Mouse (Mus musculus) small intestine, adult 2 months (tissue): ENCODE results near the gene D16Ertd472e.

Source experiments
- CTCF ChIP-seq: fragments of 200-500 bp; IDR thresholded peaks from 2 replicates; pipeline ENCODE4 v1.5.1; 2012; ENCODE audit warnings: low read depth, mild to moderate bottlenecking, control low read depth, inconsistent platforms, low read length, moderate library complexity, mixed read lengths; ENCODE audit not compliant: insufficient replicate concordance, insufficient read length; ENCODE audit errors: extremely low read depth
- POLR2A ChIP-seq: fragments of 200-500 bp; IDR thresholded peaks from 2 replicates; pipeline ENCODE4 v1.6.1; 2012; ENCODE audit warnings: low read depth, mild to moderate bottlenecking, control low read depth, inconsistent platforms, low read length, moderate library complexity

DNA sequence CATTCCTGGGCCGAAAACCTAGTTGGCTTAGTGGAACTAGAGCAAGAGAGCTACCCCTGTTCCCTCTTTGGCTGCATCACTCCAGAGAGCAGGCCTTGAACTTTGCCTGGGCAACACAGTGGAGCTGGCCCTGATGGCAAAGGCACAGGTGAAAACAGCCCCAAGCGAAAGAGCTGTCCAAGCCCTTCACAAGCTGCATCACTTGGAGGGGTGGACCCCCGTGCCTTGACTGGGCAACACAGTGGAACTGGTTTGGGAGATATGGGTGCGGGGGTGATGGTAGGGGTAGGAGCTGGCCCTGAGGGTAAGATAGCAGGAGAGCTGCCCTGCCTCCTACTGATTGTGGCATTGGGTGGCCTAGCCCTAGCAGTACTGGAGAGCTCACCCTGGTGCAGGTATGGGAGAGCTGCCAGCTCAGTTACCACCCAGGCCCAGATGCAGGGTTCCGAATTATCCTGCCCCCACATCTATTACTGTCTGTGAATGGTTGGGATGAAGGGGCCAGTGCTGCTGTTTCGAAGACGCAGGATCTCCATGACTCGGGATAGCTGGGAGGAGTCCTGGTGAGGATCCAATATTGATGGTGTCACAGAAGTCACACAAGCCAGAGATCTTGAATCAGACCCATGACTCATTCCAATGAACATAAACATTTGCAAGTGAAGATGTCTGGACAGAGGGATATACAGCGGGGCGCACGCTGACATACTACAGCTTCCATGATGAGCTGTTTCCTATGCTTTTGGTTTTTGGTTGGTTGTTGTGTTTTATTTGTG, 41.4 kb upstream of the D16Ertd472e start:
- no peak for TF ChIP-seq CTCF
- TF ChIP-seq POLR2A, result no peak
